Mouse (Mus musculus): Measurements from ENCODE around the gene Plekhg1. TPM values are rescaled to one million over a fixed set of nuclear protein-coding genes. Genes with fewer than 3 reads are reported as not detected.

Gene Plekhg1
- polyA plus RNA-seq, 1 experiment from 2014 or later, result 4.4 TPM

GRCm38 (mm10) chr10:3997851-3998426 lies 257.8 kb downstream of the Plekhg1 start:
- Histone ChIP-seq H3K9me3 (ENCODE audit: control insufficient read depth, low read length) (no peaks in the 10 kb centered on the region), H3K4me2 (ENCODE audit: low read length) (no peak overlapping the region), H3K27me3 (replicated peaks; ENCODE audit: control insufficient read depth, insufficient read depth, low read length) (no peaks in the 10 kb centered on the region), H3K4me1 (replicated peaks; ENCODE audit: control insufficient read depth, insufficient read depth, low read length) (no peaks in the 10 kb centered on the region), H3K4me3 (replicated peaks; ENCODE audit: low read length) (no peak overlapping the region), H3K27ac (ENCODE audit: low read length) (no peak overlapping the region), H3K36me3 (ENCODE audit: control insufficient read depth, insufficient read depth) (no peaks in the 10 kb centered on the region), H3K9ac (replicated peaks; ENCODE audit: low read depth, low read length) (no peak overlapping the region)
- 88% methylated on average over 7 of the region's 7 CpGs for WGBS
- ATAC-seq, result no peak

DNA sequence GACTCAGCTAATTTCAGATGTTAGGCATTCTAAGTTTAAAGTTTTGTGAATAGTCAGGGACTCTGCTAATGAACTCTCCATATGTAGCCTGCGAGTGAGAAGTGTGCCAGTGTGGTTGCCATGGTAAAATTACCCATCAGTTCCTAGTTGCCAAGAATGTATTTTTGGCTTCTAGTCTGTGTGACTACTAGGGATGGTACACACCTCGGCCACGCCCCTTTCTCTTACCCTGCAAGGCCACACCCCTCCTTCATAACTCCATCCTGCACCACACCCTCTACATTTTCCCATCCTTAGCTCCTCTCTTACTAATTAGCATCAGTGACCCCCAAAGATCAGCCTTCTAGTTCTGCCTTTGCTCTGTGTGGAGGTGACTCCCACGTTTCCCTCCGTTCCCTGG lies 262.5 kb downstream of the Plekhg1 start:
- Histone ChIP-seq H3K36me3 (ENCODE audit: control insufficient read depth, insufficient read depth) (no peaks in the 10 kb centered on the region), H3K27ac (ENCODE audit: low read length) (no peak overlapping the region), H3K4me1 (replicated peaks; ENCODE audit: control insufficient read depth, insufficient read depth, low read length) (peaks cover 5% of the 10 kb centered on the region; the same call in 1 of the 2 replicates), H3K4me2 (ENCODE audit: low read length) (no peak overlapping the region), H3K9ac (replicated peaks; ENCODE audit: low read depth, low read length) (no peak overlapping the region), H3K9me3 (ENCODE audit: control insufficient read depth, low read length) (no peaks in the 10 kb centered on the region), H3K4me3 (replicated peaks; ENCODE audit: low read length) (no peak overlapping the region), H3K27me3 (replicated peaks; ENCODE audit: control insufficient read depth, insufficient read depth, low read length) (no peaks in the 10 kb centered on the region)
- ATAC-seq, result peak; percentile 20; the same call in 1 of the 2 replicates
- 78% methylated on average over 5 of the region's 5 CpGs for WGBS

GRCm38 (mm10) chr10:4005191-4005590 lies 265.0 kb downstream of the Plekhg1 start:
- WGBS, result 89% methylated on average over 7 of the region's 7 CpGs
- no peak overlapping the region for H3K4me2 ChIP-seq (ENCODE audit: low read length)

GRCm38 (mm10) chr10:4006296-4007015 lies 266.3 kb downstream of the Plekhg1 start:
- peak; percentile 50; the same call in 1 of the 2 replicates for ATAC-seq
- no peak overlapping the region for H3K27ac ChIP-seq (ENCODE audit: low read length)
- no peaks in the 10 kb centered on the region for H3K27me3 ChIP-seq (replicated peaks; ENCODE audit: control insufficient read depth, insufficient read depth, low read length)
- H3K4me2 ChIP-seq (ENCODE audit: low read length), result no peak overlapping the region
- peaks cover 5% of the 10 kb centered on the region; the same call in 1 of the 2 replicates for H3K4me1 ChIP-seq (replicated peaks; ENCODE audit: control insufficient read depth, insufficient read depth, low read length)
- H3K9ac ChIP-seq (replicated peaks; ENCODE audit: low read depth, low read length), result no peak overlapping the region
- no peaks in the 10 kb centered on the region for H3K36me3 ChIP-seq (ENCODE audit: control insufficient read depth, insufficient read depth)
- no peak overlapping the region for H3K4me3 ChIP-seq (replicated peaks; ENCODE audit: low read length)
- no peaks in the 10 kb centered on the region for H3K9me3 ChIP-seq (ENCODE audit: control insufficient read depth, low read length)
- WGBS, result 65% methylated on average over 7 of the region's 7 CpGs

More at GRCm38 (mm10) chr10:4005191-4005590, 265.0 kb downstream of the Plekhg1 start:
- Histone ChIP-seq H3K4me1 (replicated peaks; ENCODE audit: control insufficient read depth, insufficient read depth, low read length) (peaks cover 5% of the 10 kb centered on the region; the same call in 1 of the 2 replicates), H3K27ac (ENCODE audit: low read length) (no peak overlapping the region), H3K27me3 (replicated peaks; ENCODE audit: control insufficient read depth, insufficient read depth, low read length) (no peaks in the 10 kb centered on the region), H3K9ac (replicated peaks; ENCODE audit: low read depth, low read length) (no peak overlapping the region), H3K4me3 (replicated peaks; ENCODE audit: low read length) (no peak overlapping the region), H3K9me3 (ENCODE audit: control insufficient read depth, low read length) (no peaks in the 10 kb centered on the region), H3K36me3 (ENCODE audit: control insufficient read depth, insufficient read depth) (no peaks in the 10 kb centered on the region)
- ATAC-seq, result no peak

Other genes starting within 250 kb of the Plekhg1 start
- gene Iyd, start 200.1 kb upstream of the Plekhg1 start, polyA plus RNA-seq (2015; fragmentation: Nextera tagmentation; extraction: Ambion mirVana), result 0.15 and 0.22 TPM in 2 replicates
- gene Mthfd1l, start 232.8 kb downstream of the Plekhg1 start, polyA plus RNA-seq (2015; fragmentation: Nextera tagmentation; extraction: Ambion mirVana), result 3.9 and 4.6 TPM in 2 replicates